Mouse (Mus musculus) skeletal muscle tissue, adult 2 months (tissue): ENCODE results near the gene Psmg1.
"Not testable (repeated sequence)": the region's sequence is repeated elsewhere in the genome, so short reads cannot be mapped to it uniquely, and the experiment has no call there.

Source experiments
- DNase-seq: peaks from one replicate; pipeline ENCODE4 v3.0.0-alpha.2; 2012; ENCODE audit warnings: low read depth, low spot score

Psmg1 gene

DNA sequence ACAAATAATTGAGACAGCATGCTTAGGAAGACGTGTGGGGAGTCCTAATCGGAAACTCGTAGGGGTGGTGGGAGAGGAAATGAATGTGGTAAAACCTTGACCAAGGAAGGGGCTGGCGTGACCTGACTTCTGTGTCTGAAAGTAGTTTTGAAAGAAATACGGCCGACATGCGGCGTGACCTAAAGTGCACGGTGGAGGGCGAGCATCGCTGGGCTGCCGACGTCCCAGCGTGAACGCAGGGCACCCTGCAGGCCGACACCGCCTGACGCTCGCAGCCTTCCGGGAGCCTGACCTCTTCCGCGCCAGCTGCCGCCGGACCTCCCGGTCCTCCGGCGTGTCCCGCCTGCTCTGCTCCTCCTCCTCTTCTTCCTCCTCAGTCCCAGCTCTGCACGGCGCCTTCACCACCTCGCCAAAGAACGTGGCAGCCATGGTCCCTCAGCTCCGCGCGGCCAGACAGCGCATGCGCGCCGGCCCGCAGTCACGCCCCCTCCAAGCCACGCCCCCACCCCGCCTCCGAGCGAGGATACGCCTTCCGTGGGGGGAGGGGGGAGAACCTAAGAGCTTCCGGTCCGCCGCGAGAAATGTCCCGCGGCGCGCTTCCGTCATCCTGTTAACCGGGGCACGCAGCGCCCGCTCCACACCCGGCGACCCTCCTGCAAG is at the start of gene Psmg1:
Gene Psmg1, minus strand, starts transcription at position 499 of the 660 bp plus-strand sequence.
- DNase-seq = peak; percentile 93

DNA sequence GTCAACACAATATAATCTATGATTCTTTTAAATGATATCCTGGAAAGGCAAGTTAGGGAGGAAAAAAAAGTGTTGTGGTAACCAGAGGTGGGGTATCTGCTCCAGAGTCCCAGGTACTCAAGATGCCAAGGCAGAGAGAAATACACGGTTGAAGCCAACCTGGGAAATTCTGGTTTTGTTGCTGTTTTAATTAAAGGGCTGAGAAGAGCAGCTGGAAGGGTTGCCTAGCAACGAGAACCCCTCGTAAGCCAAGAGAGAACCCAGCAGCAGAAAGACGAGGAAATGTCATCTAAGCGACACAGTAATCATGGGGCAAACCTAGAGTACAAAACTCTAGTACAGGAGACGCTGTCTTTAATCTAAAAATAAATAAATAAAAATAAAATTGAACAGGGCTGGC is 48.8 kb upstream of the Psmg1 start:
- no peak for DNase-seq

DNA sequence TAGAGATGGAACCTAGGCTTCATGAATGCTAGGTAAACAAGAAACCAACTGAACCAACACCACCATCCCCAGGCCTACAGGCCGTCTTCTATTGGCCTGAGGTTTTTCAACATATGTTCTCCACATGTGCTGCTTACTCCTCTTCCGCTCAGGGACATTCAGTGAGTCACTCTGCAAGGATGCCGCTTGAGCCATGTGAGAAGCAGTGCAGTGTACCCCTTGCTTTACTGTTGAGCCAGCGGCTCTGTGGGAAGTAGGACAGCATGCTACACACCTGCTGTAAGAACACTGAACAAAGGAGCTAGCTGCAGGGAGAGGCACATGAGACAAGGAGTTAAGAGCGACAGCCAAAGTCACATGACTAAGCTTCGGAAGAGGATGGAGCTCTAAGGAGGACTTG is 43.7 kb upstream of the Psmg1 start:
- DNase-seq = no peak

DNA sequence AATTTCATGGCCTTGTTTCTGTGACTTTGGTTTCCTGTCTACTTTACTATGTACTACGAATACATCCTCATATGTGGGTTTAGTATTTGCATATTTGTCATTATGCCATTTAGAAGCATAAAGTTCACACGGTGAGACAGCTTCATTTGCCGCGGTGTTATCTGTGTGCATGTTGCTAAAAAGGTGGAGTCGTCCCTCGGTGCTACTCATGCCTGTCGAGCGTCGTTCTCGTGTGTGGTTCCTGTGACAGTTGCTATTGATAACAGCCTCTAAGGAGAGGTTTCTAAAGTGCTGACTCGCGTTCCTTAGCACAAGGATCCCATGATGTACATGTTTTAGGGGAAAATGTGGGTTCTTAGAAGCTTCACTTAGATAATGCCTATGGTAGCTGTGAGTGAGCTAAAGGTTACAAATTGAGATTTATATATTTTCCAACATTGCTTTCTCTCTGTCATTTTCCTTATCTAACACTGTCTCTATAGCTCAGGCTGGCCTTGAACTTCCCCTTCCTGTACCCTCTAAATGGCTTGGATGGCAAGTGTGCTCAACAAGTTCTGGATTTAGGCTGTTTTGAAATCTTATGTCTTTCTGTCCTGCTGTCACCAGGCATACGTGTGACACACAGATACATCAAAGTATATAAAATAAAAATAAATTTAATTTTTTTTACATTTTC is 41.7 kb upstream of the Psmg1 start:
- DNase-seq = no peak

DNA sequence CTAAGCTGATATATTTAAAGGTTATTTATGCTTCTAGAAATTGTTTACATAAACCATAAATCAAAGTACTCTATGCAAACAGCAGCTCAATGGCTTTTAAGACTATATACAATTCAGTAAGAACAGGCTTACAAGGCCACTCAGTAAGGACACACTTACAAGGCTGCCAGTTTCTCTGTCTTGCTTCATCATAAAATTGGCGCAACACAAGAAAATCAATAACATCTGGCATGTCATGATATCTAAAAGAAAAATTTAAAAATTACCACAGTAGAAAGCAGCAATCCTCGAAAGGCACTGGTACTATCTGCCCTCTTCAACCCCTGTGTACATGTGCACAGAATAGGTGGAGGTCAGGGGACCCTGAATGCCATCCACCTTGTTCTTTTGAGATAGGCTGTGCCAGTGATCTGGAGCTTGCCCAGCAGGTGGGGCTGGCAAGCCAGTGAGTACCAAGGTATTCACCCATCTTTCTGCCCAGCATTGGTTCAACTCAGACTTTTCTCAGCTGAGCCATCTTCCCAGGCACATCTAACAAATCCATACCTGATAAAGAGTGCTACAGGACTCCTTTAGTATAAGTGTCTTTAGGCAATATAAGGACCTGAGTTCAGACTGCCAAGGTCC is 39.8 kb upstream of the Psmg1 start:
- DNase-seq = no peak

DNA sequence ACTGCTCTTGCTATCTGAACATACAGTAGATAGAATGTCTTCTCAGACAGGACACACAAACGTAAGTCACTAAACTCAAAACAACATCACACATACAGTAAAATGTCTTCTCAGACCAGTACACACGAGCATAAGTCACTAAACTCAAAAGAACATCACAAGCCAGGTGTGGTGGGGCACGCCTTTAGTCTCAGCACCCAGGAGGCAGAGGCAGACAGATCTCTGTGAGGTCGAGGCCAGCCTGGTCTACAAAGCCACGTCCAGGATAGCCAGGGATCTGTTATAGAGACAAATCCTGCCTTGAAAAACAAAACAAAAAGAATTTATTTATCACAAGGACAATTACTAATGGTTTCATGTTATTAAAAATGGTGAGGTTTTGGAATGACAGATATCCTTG is 35.5 kb upstream of the Psmg1 start:
- no peak for DNase-seq

DNA sequence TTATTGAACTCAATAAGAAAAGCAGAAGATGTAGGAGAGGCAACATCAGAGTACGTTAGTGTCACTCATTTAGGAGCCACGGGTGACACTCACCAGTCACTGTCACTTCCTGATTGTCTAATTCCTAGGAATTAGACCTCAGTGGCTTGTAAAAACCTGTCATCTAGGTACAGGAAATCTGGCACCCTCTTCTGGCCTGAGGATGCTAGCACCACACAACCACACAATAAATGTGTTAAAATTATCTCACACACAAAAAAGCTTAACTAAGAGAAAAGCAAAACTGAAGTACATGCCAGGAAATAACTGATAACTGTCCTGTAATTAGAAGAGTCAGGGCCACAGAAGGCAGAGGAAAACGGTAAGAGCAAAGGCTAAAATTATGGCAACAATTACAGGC is 34.5 kb upstream of the Psmg1 start:
- no peak for DNase-seq

DNA sequence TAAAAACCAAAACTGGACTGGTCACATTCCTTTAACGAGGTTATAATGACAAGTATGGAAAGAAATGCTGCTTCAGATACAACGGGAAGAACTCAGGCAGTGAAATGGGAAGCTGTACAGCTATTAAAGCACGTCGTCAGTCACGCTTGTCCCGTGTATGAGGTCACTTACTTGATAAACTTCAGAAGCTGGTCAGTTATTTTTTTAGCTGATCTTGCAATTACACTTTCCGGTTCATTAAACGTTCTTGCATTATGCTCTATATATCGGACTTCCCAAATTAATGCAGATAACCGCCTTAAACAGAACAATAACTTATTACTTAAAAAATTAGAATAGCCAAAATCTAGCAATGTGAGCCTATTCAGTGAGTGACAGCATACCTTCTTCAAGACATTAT is 30.3 kb upstream of the Psmg1 start:
- no peak for DNase-seq

DNA sequence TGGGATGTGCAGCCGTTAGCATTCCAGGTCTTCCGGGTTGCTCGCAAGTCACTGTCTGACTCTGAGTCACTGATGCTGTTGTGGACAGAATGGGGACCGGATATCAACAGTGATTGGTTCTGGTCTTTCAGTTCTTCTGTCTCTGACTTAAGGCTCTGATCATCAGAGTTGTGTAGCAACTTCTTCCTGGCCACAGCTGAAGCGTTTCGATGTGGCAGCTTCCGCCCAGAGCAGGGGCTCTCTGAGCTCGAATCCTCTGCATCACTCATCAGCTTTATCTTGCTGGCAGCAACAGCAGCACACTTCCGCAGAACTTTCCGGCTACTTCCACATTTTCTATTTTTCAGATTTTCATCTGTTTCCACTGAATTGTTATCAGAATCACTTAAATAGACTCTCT is 18.4 kb upstream of the Psmg1 start:
- DNase-seq = not testable (repeated sequence)

DNA sequence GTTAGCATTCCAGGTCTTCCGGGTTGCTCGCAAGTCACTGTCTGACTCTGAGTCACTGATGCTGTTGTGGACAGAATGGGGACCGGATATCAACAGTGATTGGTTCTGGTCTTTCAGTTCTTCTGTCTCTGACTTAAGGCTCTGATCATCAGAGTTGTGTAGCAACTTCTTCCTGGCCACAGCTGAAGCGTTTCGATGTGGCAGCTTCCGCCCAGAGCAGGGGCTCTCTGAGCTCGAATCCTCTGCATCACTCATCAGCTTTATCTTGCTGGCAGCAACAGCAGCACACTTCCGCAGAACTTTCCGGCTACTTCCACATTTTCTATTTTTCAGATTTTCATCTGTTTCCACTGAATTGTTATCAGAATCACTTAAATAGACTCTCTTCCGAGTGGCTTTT is 13.5 kb upstream of the Psmg1 start:
- not testable (repeated sequence) for DNase-seq

DNA sequence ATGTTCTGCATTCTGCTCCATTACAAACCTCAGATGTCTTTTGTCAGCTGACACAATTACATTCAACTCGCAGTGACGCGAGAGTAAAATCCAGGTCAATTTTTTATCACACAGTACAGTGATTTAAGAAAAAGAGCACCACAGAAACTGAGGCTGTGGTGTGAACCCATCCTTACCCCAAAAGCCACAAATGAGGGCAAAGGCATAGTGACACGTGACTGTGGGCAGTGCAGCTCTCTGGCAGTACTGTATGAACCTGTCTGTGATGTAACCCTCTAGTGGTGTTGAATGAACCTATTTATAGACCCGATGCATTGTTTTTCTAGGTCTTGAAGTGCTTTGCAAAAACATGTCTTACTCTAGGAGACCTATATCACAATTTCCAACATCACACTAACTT is 8.5 kb upstream of the Psmg1 start:
- no peak for DNase-seq

DNA sequence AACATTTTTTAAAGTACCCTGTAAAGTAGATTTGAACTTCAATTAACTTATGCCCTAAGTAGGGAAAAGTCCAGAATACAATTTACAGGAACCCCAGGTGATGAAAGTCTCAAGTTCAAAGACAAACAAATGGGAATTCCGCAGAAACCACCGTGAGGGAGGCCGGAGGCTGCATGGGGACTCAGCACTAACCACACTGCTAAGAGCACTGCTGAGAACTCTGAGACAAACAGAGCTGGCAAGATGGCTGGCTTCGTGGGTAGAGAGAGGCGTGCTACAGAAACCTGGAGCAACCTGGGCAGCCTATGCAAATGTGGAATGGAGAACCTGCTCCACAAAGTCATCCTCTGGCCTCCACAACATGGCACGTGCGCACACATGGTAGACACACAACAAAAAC is 5.4 kb upstream of the Psmg1 start:
- DNase-seq = no peak

DNA sequence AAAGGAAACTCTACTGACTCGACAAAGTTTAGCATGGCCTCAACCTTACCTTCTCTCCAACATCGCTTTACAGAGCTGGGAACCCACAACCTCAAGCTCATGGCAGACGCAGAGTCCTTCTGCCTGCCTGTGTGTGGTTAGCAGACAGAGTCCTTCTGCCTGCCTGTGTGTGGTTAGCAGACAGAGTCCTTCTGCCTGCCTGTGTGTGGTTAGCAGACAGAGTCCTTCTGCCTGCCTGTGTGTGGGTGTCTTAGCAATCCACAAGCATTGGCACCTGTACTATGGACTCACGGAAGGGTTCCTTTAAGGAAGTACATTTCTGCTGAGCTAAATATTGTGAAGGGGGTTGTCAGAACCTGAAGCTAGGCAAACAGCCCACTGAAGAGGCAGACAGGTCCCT is 3.8 kb upstream of the Psmg1 start:
- DNase-seq = not testable (repeated sequence)

DNA sequence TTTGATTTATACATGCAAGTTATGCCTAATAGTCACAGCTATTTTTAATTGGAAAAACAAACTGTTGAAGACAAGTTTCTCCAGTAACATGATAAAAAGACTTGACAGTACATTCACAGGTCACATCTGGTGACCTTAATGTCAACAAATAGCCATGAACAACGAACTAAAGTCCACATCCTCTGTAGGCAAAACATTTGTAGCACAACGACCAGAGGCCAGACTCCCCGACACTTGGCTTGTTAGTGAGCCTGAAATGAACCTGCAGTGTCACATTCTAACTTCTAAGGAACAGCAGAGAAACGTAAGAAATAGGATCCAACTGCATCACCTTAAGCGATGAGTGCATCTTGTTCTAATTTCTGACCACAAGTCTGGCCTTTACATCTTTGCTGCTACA is 1.8 kb upstream of the Psmg1 start:
- no peak for DNase-seq

DNA sequence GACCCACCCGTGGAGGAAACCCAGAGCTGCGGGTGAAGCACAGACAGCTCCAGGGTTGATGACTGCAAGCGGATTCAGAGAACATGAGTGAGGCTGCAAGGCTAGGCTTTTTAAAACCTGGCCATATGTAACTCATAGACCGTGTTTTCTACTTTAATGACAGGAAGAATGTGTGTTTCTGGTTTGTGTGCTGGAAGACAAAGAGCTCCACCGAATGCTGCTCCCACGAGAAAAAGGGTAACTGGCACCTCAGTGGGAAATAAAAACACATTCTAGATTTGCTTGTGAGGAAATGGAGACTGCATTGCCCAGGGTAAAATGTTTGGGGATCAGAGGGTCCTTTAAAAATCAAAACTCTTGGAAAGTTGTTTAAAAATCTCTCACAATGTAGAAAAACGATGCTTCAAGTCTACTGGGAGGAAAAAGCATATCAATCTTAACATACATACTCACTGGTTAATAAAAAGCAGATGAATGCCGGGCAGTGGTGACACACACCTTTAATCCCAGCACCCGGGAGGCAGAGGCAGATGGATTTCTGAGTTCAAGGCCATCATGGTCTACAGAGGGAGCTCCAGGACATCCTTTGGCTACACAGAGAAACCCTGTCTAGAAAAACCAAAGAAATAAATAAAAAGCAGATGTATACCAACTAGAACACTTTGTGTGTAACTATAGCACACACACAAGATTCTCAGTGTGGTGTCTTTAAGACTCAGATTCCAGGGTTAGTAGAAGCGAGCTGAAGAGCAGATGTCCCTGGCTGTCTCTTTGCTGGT is 551 bp upstream of the Psmg1 start:
- no peak for DNase-seq

DNA sequence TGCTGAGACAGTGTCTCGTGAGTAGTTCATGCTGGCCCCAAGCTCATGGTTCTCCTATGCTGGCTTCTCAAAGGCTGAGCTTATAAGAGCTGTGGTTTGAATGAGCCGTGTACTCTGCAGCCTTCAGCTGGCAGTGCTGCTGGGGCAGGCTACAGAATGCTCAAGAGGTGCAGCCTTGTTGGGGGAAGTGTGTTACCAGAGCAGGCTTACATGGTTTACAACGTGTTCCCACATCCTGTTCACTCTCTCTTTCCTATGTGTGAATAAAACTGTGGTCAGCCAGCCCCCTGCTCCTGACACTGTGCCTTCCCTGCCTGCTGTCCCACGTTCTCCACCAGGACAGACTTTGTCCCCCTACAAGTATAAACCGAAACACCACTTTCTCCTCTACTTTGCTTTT is 5.8 kb downstream of the Psmg1 start:
- DNase-seq = no peak

DNA sequence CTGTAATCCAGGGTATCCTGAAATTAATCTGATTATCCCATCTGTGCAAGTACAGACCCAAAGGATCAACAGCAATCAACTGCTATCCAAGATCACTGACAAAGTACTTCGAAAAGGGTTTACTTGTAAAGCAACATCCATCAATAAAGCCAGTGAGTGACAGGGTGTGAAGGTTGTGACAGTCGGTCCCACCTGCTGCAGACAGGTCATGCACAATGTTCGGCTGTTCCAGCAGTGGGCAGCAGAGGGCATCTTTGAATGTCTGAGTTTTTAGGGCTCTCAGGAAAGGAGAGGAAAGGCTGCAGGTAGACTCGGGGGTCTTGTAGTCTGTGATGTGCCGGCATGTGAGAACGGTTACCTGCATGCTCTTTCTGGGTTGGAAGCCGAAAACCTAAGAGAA is 7.2 kb downstream of the Psmg1 start:
- DNase-seq = no peak

DNA sequence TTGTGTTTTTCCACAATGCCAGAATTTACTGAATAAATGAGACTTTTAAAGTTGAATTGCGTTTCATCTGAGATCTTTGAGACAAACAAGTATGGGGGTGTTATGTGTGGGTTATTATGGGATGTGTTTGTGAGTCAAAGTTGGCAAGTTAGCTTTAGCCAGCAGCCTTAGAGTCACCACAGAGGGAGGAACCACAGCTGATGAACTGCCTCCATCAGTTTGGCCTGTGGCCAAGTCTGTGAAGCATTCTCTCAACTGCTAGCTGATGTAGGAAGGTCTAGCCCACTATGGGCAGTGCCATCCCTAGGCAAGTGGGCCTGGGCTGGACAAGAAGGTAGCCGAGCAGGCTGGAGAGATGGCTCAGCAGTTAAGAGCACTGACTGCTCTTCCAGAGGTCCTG is 19.9 kb downstream of the Psmg1 start:
- DNase-seq = no peak

DNA sequence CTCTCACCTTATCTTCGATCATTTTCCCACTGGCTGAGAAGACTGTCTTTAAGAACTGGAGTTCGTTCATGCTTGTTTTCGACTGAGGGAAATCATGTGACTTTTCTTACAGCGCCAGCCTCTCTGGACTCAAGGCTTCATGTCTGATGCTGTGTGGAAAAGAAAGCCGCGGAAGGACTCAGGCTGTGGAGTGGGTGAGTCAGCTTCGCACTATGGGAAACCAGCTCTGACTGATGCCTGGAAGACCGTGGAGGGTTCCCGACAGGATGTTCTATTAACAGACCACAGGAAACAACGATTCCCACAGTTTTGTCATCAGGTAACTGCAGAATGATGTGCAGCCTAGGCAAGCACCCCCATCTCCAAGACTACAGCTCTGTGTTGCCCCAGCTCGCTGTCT is 23.3 kb downstream of the Psmg1 start:
- DNase-seq = no peak

DNA sequence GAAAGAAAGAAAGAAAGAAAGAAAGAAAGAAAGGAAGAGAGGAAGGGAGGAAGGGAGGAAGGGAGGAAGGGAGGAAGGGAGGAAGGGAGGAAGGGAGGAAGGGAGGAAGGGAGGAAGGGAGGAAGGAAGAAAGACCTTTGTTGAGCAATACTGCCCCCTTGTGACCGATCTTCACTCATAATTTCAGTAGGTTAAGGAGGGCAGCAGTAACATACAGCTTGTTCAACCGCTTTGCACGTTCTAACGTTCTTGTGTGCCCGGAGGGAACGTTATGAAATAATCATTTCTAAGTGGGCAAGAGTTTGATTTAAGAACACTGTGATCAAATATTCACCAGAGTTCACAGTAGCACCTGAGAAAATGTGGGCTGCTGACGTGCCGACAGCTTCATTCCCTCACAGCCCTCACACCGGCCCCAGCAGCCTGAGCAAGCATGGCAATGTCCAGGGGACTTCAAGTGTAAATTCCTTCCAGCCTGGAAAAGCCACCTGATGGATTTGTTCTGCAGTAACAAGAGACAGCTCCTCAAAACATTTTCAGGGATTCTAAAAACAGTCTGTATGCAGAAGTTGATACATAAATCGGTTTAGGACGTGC is 26.2 kb downstream of the Psmg1 start:
- DNase-seq = peak; percentile 21

DNA sequence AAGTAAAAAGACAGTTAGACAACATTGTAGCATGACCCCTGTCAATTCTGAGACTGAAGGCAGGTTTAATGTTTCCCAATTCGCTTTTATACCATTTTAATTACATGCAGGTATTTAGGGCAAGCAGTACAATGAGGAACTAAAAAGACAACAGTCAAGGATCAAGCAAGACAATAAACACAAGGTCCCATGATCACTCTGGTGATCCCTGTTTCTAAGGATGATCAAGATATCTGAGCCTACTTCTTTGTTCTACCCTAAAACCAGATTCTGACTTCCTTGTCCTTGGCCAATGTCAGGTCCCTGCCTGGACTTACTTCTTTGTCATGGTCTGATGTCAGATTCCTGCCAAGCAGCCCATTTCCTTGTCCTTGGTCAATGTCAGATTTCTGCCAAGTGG is 29.3 kb downstream of the Psmg1 start:
- not testable (repeated sequence) for DNase-seq

DNA sequence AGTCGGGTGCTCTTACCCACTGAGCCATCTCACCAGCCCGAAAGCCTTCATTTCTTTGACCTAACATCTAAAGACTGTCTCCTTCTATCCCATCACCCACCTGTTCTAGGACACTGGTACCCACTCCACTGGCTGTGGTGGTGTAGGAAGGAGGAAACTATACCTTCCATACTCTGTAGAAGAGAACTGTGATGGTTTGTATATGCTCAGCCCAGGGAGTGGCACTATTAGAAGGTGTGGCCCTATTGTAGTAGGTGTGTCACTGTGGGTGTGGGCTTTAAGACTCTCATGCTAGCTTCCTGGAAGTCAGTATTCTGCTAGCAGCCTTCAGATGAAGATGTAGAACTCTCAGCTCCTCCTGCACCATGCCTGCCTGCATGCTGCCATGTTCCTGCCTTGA is 30.1 kb downstream of the Psmg1 start:
- DNase-seq = not testable (repeated sequence)
